Mouse (Mus musculus) lung, postnatal 25 days (tissue): Measurements from ENCODE around the gene Unc5a.
A peak's percentile ranks its signal among the peaks of the same experiment; 100 is the strongest.

Source experiments
- DNase-seq: peaks from one replicate; pipeline ENCODE4 v3.0.0; 2022; ENCODE audit warnings: low spot score

Unc5a gene

GRCm38 (mm10) chr13:54948531-54949493 lies at the start of gene Unc5a:
Unc5a (plus strand) TSS chr13:54949411.
- DNase-seq: no peak

- no peak for DNase-seq
Measured at GRCm38 (mm10) chr13:54912053-54912452, 37.2 kb upstream of the Unc5a start.

GRCm38 (mm10) chr13:54912894-54913621 lies 36.2 kb upstream of the Unc5a start:
- DNase-seq: no peak

- no peak for DNase-seq
Measured at GRCm38 (mm10) chr13:54916644-54917043, 32.6 kb upstream of the Unc5a start.

GRCm38 (mm10) chr13:54918910-54919309 lies 30.3 kb upstream of the Unc5a start:
- DNase-seq: no peak

- DNase-seq: no peak
Measured at GRCm38 (mm10) chr13:54919666-54920065, 29.5 kb upstream of the Unc5a start.

- DNase-seq: no peak
Measured at GRCm38 (mm10) chr13:54921700-54922099, 27.5 kb upstream of the Unc5a start.

- no peak for DNase-seq
Measured at GRCm38 (mm10) chr13:54923705-54924104, 25.5 kb upstream of the Unc5a start.

GRCm38 (mm10) chr13:54925466-54925865 lies 23.7 kb upstream of the Unc5a start:
- no peak for DNase-seq

GRCm38 (mm10) chr13:54926654-54927053 lies 22.6 kb upstream of the Unc5a start:
- no peak for DNase-seq

GRCm38 (mm10) chr13:54930123-54930522 lies 19.1 kb upstream of the Unc5a start:
- no peak for DNase-seq

- no peak for DNase-seq
Measured at GRCm38 (mm10) chr13:54934873-54935272, 14.3 kb upstream of the Unc5a start.

GRCm38 (mm10) chr13:54936173-54936572 lies 13.0 kb upstream of the Unc5a start:
- no peak for DNase-seq

- no peak for DNase-seq
Measured at GRCm38 (mm10) chr13:54937885-54938284, 11.3 kb upstream of the Unc5a start.

- DNase-seq: no peak
Measured at GRCm38 (mm10) chr13:54938493-54938892, 10.7 kb upstream of the Unc5a start.

GRCm38 (mm10) chr13:54944411-54945157 lies 4.6 kb upstream of the Unc5a start:
- DNase-seq: no peak

- no peak for DNase-seq
Measured at GRCm38 (mm10) chr13:54945332-54945731, 3.9 kb upstream of the Unc5a start.

GRCm38 (mm10) chr13:54946406-54946805 lies 2.8 kb upstream of the Unc5a start:
- DNase-seq: no peak

GRCm38 (mm10) chr13:54949592-54949991 lies 381 bp downstream of the Unc5a start:
- peak; percentile 4 for DNase-seq

GRCm38 (mm10) chr13:54950131-54950530 lies 920 bp downstream of the Unc5a start:
- DNase-seq: no peak

GRCm38 (mm10) chr13:54951166-54951565 lies 2.0 kb downstream of the Unc5a start:
- DNase-seq: no peak

- no peak for DNase-seq
Measured at GRCm38 (mm10) chr13:54954745-54955144, 5.5 kb downstream of the Unc5a start.
